Mouse (Mus musculus) neural tube, embryonic 13.5 days (tissue): ENCODE measurements around the gene Gale. TPM values are rescaled to one million over a fixed set of nuclear protein-coding genes. Genes with fewer than 3 reads are reported as not detected.

Source experiments
- ATAC-seq: fragments of 200-750 bp; cut with Nextera tagmentation; 2 replicates; pipeline ENCODE4 v1.8.0; 2017; ENCODE audit warnings: low read depth, mild to moderate bottlenecking, moderate TSS enrichment, moderate library complexity
- H3K27ac ChIP-seq: fragments of 300-500 bp; sonication (generic); replicated peaks from 2 replicates; pipeline ENCODE4 v1.5.1; 2015; ENCODE audit warnings: moderate library complexity, mild to moderate bottlenecking, inconsistent platforms
- H3K27me3 ChIP-seq: fragments of 300-500 bp; sonication (generic); 2 replicates; pipeline ENCODE4 v1.6.1; 2015; ENCODE audit warnings: mild to moderate bottlenecking, inconsistent platforms
- H3K36me3 ChIP-seq: fragments of 300-500 bp; sonication (generic); 2 replicates; pipeline ENCODE4 v1.6.1; 2015; ENCODE audit warnings: mild to moderate bottlenecking, inconsistent platforms
- H3K4me1 ChIP-seq: fragments of 300-500 bp; sonication (generic); replicated peaks from 2 replicates; pipeline ENCODE4 v1.6.1; 2015; ENCODE audit warnings: inconsistent platforms
- H3K4me2 ChIP-seq: fragments of 300-500 bp; sonication (generic); 2 replicates; pipeline ENCODE4 v1.6.1; 2015; ENCODE audit warnings: inconsistent platforms, mild to moderate bottlenecking, moderate library complexity
- H3K4me3 ChIP-seq: fragments of 300-500 bp; sonication (generic); 2 replicates; pipeline ENCODE4 v1.5.1; 2015; ENCODE audit warnings: mild to moderate bottlenecking, inconsistent platforms
- H3K9ac ChIP-seq: fragments of 300-500 bp; sonication (generic); 2 replicates; pipeline ENCODE4 v1.6.1; 2015; ENCODE audit warnings: moderate library complexity, mild to moderate bottlenecking, inconsistent platforms
- H3K9me3 ChIP-seq: fragments of 300-500 bp; sonication (generic); 2 replicates; pipeline ENCODE4 v1.6.1; 2016; ENCODE audit warnings: inconsistent platforms
- WGBS: fragments of 180-500 bp; shearing (Covaris S2); methylation state at CpG from one replicate; pipeline ENCODE4 v1.1.7; 2015; 5-methylcytosine and 5-hydroxymethylcytosine counted together
- polyA plus RNA-seq: library from polyadenylated mRNA; unstranded; fragments of >200 nt; fragmentation: Nextera tagmentation; extraction: Ambion mirVana; gene quantifications from 2 replicates; pipeline ENCODE4 v1.2.1, GENCODE M21; 2015

The Gale gene
- polyA plus RNA-seq, 1 experiment from 2014 or later = 42.5 TPM

- no peak for ATAC-seq
- 87% methylated on average over 2 of the region's 2 CpGs for WGBS
- H3K27ac ChIP-seq = no peak overlapping the region
- no peaks in the 10 kb centered on the region for H3K4me1 ChIP-seq
- H3K27me3 ChIP-seq = no peaks in the 10 kb centered on the region
- H3K36me3 ChIP-seq = peaks cover 86% of the 10 kb centered on the region
- no peak overlapping the region for H3K4me3 ChIP-seq
- H3K4me2 ChIP-seq = no peak overlapping the region
- H3K9me3 ChIP-seq = no peaks in the 10 kb centered on the region
- no peak overlapping the region for H3K9ac ChIP-seq
Observed at GRCm38 (mm10) chr4:136004921-136005320, 41.4 kb downstream of the Gale start.

GRCm38 (mm10) chr4:136006821-136007220, 43.3 kb downstream of the Gale start:
- 97% methylated on average over 3 of the region's 3 CpGs for WGBS
- Histone ChIP-seq H3K4me2 (no peak overlapping the region), H3K36me3 (peaks cover 95% of the 10 kb centered on the region)

DNA sequence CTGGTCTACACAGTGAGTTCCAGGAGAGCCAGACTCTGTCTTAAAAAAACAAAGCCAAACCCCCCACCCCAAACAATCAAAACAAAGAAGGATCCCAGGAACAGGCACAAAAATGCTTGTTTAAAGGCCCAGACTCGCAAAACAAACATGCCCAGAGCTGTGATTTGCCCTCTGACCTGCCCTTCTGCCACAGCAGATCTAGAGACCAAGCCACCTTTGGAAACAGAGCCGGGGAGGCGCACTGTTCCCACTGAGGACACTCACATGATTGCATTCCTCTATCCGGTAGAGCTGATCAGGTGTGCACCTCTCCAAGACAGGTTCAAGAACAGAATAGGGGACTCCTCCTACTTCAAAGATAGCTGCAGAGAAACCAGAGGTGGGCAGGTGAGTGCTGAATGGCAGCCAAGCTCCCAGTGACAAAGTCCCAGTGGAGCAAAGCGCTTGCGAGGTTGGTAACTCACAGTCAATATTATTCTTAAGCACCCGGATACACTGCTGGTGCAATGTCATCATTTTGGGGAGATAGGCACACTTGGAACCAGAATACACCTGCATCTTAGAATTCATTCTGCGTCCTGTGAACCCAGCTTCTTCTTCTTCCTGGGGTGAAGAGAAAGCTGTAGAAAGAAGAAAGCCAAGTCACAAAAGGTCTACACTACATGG, 45.4 kb downstream of the Gale start:
- 89% methylated on average over 8 of the region's 8 CpGs for WGBS
- Histone ChIP-seq H3K4me2 (no peak overlapping the region), H3K4me1 (no peaks in the 10 kb centered on the region), H3K27me3 (no peaks in the 10 kb centered on the region), H3K36me3 (peaks cover 93% of the 10 kb centered on the region), H3K27ac (no peak overlapping the region), H3K9ac (no peak overlapping the region), H3K4me3 (no peak overlapping the region), H3K9me3 (no peaks in the 10 kb centered on the region)
- ATAC-seq = no peak

More at GRCm38 (mm10) chr4:136006821-136007220, 43.3 kb downstream of the Gale start:
- no peaks in the 10 kb centered on the region for H3K27me3 ChIP-seq
- no peak overlapping the region for H3K9ac ChIP-seq
- H3K9me3 ChIP-seq = no peaks in the 10 kb centered on the region
- H3K4me1 ChIP-seq = no peaks in the 10 kb centered on the region
- no peak overlapping the region for H3K27ac ChIP-seq
- H3K4me3 ChIP-seq = no peak overlapping the region
- no peak for ATAC-seq

DNA sequence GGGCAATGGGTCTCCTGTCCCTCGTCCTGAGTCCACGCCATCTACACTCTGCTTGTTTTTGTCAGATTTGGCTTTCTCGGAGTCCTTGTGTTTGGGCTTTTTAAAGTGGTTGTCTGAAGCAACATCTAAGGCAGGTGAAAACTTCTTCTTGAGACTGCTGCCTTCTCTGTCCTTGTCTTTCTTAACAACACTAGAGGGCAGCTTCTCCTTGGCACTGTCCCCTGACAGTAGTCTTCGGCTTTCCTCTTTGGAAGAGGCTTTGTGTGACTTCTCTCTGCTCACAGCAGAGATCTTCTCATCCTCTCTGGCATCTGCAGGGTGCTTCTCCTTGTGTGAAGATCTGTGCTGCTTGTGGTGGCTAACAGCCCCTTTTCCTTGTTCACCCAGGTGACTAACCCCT, 47.1 kb downstream of the Gale start:
- Histone ChIP-seq H3K27me3 (no peaks in the 10 kb centered on the region), H3K9ac (no peak overlapping the region), H3K36me3 (peaks cover 80% of the 10 kb centered on the region), H3K27ac (no peak overlapping the region), H3K4me3 (no peak overlapping the region), H3K4me2 (no peak overlapping the region), H3K4me1 (no peaks in the 10 kb centered on the region), H3K9me3 (no peaks in the 10 kb centered on the region)
- ATAC-seq = no peak
- WGBS = 89% methylated on average over 4 of the region's 4 CpGs

DNA sequence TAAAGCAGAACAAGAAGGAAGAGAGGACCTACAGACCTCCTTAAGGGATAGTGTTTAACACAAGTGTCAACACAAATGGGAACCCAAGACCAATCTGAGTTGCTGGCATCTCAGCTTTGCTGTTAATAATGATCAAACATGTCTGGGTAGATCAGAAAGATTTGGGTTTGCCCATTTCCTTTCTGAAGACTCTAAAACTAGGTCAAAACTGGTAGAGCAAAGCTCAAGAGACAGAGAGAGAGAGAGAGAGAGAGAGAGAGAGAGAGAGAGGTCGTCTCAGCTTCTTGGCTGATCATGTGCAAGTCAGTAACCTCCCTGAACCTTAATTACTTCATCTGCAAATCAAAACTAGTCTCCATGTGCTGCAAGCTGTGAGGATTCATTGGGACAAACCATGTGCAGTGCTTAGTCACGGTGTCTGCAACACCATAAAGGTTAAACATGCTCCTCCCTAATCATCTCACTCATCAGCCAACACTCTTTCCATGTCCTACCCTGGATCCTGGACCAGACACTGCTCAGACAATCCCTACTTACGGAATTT, 52.6 kb downstream of the Gale start:
- peaks cover 22% of the 10 kb centered on the region for H3K4me1 ChIP-seq
- 80% methylated on average over 3 of the region's 3 CpGs for WGBS
- no peak for ATAC-seq

More for the DNA sequence above, 52.6 kb downstream of the Gale start:
- Histone ChIP-seq H3K36me3 (peaks cover 28% of the 10 kb centered on the region), H3K4me2 (no peak overlapping the region), H3K27me3 (no peaks in the 10 kb centered on the region), H3K9me3 (no peaks in the 10 kb centered on the region), H3K27ac (no peak overlapping the region), H3K4me3 (no peak overlapping the region), H3K9ac (no peak overlapping the region)

Other genes starting within 250 kb of the Gale start
- not detected in 2 replicates for gene Il22ra1, start 235.6 kb upstream of the Gale start, polyA plus RNA-seq
- 0.33 and 0.83 TPM in 2 replicates for gene Myom3, start 204.0 kb upstream of the Gale start, polyA plus RNA-seq
- gene Srsf10, start 108.0 kb upstream of the Gale start, polyA plus RNA-seq = 198 and 233 TPM in 2 replicates
- 109 and 122 TPM in 2 replicates for gene Pnrc2, start 89.9 kb upstream of the Gale start, polyA plus RNA-seq
- gene Cnr2, start 68.3 kb upstream of the Gale start, polyA plus RNA-seq = 0.12 and 0.25 TPM in 2 replicates
- gene Fuca1, start 43.0 kb upstream of the Gale start, polyA plus RNA-seq = 53.8 and 63.6 TPM in 2 replicates
- 58.2 and 59.6 TPM in 2 replicates for gene Hmgcl, start 17.3 kb upstream of the Gale start, polyA plus RNA-seq
- 187 and 199 TPM in 2 replicates for gene Lypla2, start 8.9 kb downstream of the Gale start, polyA plus RNA-seq
- gene Pithd1, start 23.5 kb downstream of the Gale start, polyA plus RNA-seq = 59.0 and 65.1 TPM in 2 replicates
- 26.4 and 29.2 TPM in 2 replicates for gene Eloa, start 58.0 kb downstream of the Gale start, polyA plus RNA-seq
- gene Rpl11, start 89.7 kb downstream of the Gale start, polyA plus RNA-seq = 265 and 313 TPM in 2 replicates
- gene Id3, start 179.8 kb downstream of the Gale start, polyA plus RNA-seq = 235 and 273 TPM in 2 replicates
- 2.5 and 3.3 TPM in 2 replicates for gene E2f2, start 208.7 kb downstream of the Gale start, polyA plus RNA-seq
- 8.6 and 8.8 TPM in 2 replicates for gene Asap3, start 242.6 kb downstream of the Gale start, polyA plus RNA-seq